Mouse (Mus musculus) ovary, postnatal 36 days (tissue): ENCODE data around the gene Mypop.

Experiments
- DNase-seq: peaks from one replicate; pipeline ENCODE4 v3.0.0; 2022; ENCODE audit warnings: low spot score, mixed read lengths

The Mypop gene

GRCm38 (mm10) chr7:18990601-18991295 lies at the start of gene Mypop:
Gene Mypop, plus strand, starts transcription at chr7:18991245.
- peak; percentile 99 for DNase-seq

GRCm38 (mm10) chr7:18942376-18942775 lies 48.7 kb upstream of the Mypop start:
- DNase-seq, result no peak

- DNase-seq, result no peak
Observed at GRCm38 (mm10) chr7:18942815-18943214, 48.2 kb upstream of the Mypop start.

- no peak for DNase-seq
Observed at GRCm38 (mm10) chr7:18948151-18948550, 42.9 kb upstream of the Mypop start.

- DNase-seq, result no peak
Observed at GRCm38 (mm10) chr7:18949781-18950522, 41.1 kb upstream of the Mypop start.

- DNase-seq, result no peak
Observed at GRCm38 (mm10) chr7:18950523-18951315, 40.3 kb upstream of the Mypop start.

- DNase-seq, result peak; percentile 60
Observed at GRCm38 (mm10) chr7:18951397-18951796, 39.6 kb upstream of the Mypop start.

- DNase-seq, result peak; percentile 77
Observed at GRCm38 (mm10) chr7:18957569-18958383, 33.3 kb upstream of the Mypop start.

GRCm38 (mm10) chr7:18958384-18958766 lies 32.7 kb upstream of the Mypop start:
- DNase-seq, result no peak

GRCm38 (mm10) chr7:18959446-18959845 lies 31.6 kb upstream of the Mypop start:
- no peak for DNase-seq

GRCm38 (mm10) chr7:18962171-18962792 lies 28.8 kb upstream of the Mypop start:
- no peak for DNase-seq

- no peak for DNase-seq
Observed at GRCm38 (mm10) chr7:18962795-18963194, 28.2 kb upstream of the Mypop start.

- DNase-seq, result no peak
Observed at GRCm38 (mm10) chr7:18963294-18963843, 27.7 kb upstream of the Mypop start.

GRCm38 (mm10) chr7:18965312-18965711 lies 25.7 kb upstream of the Mypop start:
- no peak for DNase-seq

GRCm38 (mm10) chr7:18967603-18968002 lies 23.4 kb upstream of the Mypop start:
- DNase-seq, result no peak

- DNase-seq, result no peak
Observed at GRCm38 (mm10) chr7:18970956-18971355, 20.1 kb upstream of the Mypop start.

- no peak for DNase-seq
Observed at GRCm38 (mm10) chr7:18978381-18978780, 12.7 kb upstream of the Mypop start.

- no peak for DNase-seq
Observed at GRCm38 (mm10) chr7:18986503-18986902, 4.5 kb upstream of the Mypop start.

- no peak for DNase-seq
Observed at GRCm38 (mm10) chr7:18987100-18987499, 3.9 kb upstream of the Mypop start, which contains the start of gene Nanos2. Gene Nanos2, plus strand, starts transcription at chr7:18987400.

GRCm38 (mm10) chr7:18987747-18988146 lies 3.3 kb upstream of the Mypop start:
- no peak for DNase-seq

- DNase-seq, result no peak
Observed at GRCm38 (mm10) chr7:18988780-18989179, 2.3 kb upstream of the Mypop start.
